Mouse (Mus musculus) MN1 (cell line): ENCODE measurements around the gene Vtn.
"Not testable (repeated sequence)": the region's sequence is repeated elsewhere in the genome, so short reads cannot be mapped to it uniquely, and the experiment has no call there.

Experiments used
- DNase-seq: peaks from one replicate; pipeline ENCODE4 v3.0.0-alpha.2; 2016; ENCODE audit warnings: low spot score

Gene Vtn

DNA sequence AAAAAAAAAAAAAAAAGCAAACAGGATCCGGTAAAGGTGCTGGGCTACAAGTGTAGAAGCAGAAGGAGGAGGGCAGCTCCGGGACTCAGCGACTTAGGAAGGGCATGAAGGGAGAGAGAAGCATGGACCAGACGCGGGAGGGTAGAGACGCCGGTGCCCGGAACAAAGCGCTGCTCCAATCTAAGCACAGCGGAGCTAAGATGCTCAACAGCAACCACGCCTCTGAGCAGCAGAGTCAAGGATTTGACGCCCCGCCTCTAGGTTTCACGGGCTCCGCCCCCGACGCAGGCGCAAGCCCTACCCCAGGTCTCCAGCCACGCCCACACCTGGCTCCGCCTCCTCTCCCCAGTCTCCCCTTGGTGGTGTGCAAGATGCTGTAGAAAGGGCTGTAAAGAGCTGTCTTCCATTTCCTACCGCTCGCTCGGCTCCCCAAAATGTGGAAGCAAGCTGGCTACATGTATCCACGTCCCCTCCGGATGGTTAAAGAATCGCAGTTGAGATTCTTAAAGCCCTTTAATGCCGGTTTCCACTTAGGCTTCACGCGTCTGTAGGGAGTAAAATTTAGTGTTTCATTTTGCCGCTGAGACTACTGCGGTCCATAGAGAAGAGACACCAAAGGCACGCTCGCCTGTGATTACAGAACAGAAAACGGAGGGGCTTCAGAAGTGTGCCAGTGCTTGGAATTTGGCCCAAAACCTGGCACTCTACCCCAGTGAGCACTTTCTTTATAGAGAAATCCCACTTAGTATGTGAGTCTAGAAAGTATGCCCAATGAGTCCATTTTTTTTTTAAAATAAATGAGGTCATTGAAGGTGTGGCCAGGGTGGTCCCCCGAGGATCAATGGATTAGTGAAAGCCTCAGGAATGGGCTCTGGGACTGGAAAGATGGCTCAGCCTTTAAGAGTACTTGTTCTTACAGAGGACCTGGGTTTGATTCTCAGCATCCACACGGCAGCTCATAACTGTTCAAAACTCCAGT lies 1.1 kb upstream of the Vtn start, which contains the start of gene Sarm1:
Sarm1 (minus strand) TSS at position 211 of the 979 bp plus-strand sequence.
- peak; percentile 97 for DNase-seq

DNA sequence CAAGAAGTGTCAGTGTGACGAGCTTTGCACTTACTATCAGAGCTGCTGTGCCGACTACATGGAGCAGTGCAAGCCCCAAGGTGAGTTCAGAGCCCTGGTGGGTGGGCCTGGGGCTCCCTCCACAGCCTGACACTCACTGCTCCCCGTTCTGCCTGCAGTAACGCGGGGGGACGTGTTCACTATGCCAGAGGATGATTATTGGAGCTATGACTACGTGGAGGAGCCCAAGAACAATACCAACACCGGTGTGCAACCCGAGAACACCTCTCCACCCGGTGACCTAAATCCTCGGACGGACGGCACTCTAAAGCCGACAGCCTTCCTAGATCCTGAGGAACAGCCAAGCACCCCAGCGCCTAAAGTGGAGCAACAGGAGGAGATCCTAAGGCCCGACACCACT lies 652 bp downstream of the Vtn start:
- DNase-seq, result no peak

DNA sequence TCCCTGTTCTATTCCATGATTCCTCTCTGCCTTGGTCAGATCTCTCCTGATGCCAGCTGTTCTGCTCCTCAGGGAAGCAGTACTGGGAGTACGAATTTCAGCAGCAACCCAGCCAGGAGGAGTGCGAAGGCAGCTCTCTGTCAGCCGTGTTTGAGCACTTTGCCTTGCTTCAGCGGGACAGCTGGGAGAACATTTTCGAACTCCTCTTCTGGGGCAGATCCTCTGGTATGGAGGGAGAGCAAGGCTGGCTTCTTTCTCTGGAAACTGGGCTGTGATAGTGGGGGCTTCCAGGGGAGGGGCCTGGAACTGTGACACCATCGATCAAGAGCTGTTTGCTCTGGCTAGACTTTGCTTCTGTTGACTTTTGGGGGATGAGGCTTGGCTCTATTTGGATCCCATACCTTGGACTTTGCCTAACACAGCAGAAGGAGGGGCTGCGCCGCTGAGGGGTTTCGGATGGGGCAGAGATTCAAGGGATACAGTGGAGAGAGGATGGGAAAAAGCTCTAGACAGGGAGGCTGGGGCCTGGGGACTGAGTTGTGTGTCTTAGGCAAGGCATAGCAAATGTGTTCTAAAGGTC lies 1.8 kb downstream of the Vtn start:
- DNase-seq, result no peak

DNA sequence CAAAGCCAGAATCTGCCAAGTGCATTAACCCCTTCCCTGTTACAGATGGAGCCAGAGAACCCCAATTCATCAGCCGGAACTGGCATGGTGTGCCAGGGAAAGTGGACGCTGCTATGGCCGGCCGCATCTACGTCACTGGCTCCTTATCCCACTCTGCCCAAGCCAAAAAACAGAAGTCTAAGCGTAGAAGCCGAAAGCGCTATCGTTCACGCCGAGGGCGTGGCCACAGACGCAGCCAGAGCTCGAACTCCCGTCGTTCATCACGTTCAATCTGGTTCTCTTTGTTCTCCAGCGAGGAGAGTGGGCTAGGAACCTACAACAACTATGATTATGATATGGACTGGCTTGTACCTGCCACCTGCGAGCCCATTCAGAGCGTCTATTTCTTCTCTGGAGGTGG lies 2.6 kb downstream of the Vtn start:
- DNase-seq, result no peak

DNA sequence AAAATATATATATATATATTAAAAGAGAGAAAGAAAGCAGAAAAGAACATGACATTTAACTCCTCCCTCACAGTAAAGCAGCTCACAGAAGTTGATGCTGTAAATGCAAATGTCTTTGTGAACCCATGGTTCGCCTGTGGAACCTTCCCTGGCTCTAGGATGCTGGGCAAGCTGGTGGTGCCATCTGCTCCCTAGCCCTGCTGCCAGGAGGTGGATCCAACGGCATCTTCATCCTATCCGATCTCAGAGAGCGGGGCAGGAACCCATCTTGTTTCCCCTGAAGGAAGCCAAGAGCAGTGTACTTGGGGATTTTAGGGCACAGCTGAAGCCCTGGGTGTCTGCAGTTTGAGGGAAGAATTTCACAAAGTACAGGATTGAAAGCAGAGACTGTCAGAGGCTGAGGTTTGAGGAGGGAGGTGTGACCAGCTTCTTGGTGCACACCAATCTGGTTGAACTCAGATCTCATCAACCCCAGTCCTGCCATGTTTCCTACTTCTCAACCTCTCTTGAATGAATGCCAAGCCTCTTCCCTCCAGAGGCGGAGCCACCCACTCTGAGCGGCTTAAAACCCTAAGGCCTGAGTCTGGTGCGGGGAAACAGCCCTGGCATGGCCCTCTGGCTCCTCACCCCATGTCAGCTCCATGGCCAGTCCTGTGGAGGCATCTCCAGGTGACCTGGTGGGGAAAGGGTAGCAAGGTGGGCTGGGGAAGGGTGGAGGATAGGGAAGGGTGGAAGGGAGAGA lies 4.2 kb downstream of the Vtn start, which contains the start of gene Sebox:
Sebox (plus strand) TSS at position 539 of the 742 bp plus-strand sequence.
- DNase-seq, result peak; percentile 20

DNA sequence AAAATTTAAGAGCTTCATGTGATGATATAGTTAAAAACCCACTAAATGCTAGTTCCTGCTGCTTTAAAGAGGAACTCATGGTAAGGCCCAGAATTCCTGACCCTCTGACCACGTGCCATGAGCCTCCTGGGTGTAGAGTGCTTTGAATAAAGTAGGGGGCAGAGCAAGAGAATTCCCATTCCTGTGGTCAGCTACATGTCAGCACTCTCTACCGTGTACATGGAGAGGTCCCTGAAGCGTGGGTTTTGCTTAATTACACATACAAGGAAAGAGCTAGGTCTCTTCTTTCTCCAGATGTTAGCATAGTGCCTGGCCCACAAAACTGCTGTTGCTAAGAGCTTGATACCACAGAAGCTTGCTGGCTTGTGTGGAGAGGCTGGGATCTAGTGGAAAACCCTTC lies 6.5 kb downstream of the Vtn start:
- DNase-seq, result no peak

DNA sequence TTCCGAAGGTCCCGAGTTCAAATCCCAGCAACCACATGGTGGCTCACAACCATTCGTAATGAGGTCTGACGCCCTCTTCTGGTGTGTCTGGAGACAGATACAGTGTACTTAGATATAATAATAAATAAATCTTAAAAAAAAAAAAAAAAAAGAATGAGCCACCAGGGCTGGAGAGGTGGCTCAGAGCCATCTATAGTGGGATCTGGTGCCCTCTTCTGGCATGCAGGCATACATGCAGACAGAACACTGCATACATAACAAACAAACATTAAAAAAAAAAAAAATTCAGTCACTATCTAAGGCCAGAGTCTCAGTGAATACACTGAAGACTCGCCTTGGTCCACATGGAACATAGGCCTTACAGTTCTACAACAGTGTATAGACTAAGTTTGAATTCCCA lies 10.3 kb downstream of the Vtn start:
- DNase-seq, result peak; percentile 35

DNA sequence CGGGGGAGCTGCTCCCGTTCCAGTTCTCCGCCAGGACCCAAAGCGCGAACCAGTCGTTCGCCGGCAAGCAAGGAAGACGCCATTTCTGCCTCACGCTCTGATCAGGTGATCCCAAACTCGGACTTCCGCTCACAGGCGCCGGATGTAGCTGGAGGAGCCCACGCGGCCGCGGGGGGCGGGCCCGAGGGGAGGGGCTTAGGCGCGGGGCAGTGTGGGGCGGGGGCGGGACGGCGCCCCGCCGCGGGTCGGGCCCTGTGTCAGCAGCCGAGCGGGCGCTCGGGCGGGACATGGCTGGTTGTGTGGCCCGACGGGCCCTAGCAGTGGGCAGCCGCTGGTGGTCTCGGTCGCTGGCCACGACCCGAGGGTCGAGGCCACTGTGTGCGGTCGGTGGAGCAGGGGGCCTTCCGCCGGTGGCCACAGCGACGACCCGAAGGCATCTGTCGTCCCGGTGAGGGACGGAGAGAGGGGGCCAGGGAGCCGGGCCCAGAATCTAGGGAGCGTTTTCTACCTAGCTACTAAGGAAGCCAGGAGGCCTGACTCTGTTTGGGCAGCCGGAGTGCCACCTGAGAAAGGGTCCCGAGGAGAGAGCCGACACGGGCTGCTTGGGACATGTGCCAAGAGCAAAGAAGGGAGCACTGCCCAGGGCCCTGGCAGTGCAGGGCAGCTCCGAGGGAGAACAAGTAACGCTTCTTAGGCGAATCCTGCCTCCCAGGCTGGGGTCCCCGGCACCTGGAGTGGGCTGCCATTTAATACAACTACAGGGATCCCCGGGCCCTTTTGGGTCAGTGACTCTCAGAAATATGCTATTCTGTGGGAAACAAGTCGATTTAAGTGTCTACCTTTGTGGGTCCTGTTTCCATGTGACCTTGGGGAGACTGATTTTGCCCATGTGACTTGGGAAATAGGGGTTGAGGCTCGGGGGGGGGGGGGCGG lies 13.4 kb downstream of the Vtn start, which contains the start of the genes Tmem199 and Poldip2:
Tmem199 (minus strand) TSS at position 148 of the 933 bp plus-strand sequence.
Poldip2 (plus strand) TSS at position 169 of the 933 bp plus-strand sequence.
- DNase-seq, result peak; percentile 94

DNA sequence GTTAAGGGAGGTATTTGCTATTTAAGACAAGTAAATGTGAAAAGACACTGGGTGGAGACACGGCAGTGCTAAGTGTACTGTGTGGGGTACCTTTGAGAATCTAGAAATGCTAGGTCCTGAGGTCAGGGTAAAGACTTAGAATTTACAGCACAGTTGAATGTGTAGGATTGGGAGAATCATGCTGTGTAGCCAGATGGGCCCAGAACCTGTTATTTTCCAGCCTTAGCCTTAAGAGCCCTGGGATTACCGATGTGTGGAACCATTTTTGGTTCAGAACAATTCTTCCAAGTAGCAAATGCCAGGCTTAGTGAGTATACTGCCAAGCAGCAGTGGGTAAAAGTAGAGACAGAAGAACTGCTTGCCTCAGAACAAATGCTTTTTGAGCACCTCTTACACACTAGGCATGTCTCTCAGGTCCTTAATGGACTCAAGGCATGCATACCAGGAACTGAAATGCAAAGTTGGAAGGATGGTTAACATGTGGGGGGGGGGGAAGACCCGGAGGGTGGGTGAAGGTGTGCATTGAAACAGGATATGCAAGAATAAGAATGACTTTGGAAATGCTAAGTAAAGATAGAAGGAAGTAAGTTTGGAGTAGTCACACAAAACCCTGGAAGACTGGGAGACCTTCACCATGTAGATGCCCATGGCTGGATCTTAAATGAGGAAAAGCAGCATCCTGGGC lies 14.4 kb downstream of the Vtn start:
- no peak for DNase-seq

DNA sequence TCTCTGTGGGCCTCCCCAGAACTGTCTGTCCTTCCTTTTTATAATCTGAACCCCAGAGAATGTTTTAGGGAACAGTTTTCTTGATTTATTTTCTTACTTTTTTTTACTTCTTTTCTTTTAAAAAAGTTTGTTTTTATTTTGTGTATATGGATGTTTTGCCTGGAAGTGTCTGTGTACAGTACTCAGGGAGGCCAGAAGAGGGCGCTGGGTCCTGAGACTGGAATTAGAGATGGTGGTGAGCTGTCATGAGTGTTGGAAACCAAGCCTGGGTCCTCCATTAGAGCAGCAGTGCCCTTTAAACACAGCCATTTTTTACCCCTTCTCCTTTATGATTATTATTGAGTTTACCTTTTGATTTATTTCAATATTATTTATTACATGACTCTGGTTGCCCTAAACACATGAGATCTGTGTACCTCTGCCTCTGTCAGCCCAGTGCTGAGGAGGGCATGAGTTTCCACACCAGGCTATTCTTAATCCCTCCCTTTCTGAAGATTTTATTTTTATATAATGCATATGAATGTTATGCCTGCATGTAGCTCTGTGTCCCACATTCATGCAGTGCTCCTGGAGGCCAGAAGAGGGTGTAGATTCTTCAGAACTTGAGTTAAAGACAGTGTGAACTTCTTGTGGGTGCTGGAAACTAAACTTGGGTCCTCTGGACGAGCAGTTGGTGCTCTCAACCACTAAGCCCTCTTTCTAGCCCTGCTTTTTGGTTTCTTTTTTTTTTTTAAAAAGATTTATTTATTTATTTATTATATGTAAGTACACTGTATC lies 16.8 kb downstream of the Vtn start:
- no peak for DNase-seq

DNA sequence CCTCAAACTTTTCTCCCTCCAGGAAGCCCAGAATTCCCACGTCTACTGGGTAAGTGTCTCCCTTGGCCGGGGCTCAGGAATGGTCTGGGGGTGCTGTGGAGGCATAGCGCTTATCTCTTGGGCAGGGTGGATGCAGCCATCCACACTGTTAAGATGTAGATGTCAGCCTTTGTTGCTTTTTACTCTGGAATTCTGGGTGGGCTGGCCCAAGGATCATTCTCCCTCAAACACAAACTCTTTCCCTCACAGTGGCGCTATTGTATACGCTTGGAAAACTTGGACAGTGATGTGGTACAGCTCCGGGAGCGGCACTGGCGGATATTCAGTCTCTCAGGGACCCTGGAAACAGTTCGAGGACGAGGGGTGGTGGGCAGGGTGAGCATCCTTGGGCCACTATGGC lies 20.0 kb downstream of the Vtn start:
- DNase-seq, result no peak

DNA sequence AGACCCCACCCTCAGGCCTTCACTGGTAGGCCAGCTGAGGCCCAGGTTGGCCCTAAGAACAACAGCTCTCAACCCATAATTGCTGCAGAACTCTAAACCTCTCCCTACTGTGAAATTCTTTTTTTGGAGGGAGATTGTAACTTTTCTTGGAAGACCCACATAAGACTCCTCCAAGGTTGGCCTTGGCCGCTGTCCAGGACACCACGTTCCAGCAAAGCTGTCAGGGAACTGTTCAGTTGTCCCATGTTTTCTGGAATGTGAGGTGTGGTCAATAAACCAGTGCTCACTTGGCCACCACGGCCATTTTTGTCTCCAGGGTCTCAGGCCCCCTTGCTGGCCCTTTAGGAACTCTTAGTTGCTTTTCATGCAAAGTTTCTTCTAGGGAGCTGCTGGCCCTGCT lies 23.0 kb downstream of the Vtn start:
- no peak for DNase-seq

DNA sequence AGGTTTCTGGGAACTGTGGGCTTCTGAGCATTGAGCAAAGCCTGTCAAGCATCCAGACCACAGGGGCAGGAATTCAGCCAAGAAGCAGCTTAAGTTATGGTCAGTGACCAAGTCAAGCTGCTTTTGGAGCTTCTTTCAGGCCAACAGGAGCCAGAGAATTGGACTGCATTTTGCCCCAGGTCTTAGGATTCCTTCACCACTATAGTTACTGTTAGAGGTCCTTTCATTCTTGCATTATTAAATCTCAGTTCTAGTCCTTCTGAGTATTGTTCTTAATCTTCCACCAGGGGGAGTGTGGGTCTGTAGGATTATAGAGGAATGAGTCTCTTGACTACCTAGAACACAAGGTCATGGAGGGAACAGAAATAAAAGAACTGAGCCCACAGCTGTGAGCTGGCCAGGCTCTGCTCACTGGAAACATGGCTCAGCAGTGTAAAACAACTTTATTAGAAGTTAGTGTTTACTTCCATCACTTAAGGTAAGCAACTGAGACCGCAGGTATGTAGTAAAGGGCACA lies 23.6 kb downstream of the Vtn start:
- DNase-seq, result peak; percentile 46

DNA sequence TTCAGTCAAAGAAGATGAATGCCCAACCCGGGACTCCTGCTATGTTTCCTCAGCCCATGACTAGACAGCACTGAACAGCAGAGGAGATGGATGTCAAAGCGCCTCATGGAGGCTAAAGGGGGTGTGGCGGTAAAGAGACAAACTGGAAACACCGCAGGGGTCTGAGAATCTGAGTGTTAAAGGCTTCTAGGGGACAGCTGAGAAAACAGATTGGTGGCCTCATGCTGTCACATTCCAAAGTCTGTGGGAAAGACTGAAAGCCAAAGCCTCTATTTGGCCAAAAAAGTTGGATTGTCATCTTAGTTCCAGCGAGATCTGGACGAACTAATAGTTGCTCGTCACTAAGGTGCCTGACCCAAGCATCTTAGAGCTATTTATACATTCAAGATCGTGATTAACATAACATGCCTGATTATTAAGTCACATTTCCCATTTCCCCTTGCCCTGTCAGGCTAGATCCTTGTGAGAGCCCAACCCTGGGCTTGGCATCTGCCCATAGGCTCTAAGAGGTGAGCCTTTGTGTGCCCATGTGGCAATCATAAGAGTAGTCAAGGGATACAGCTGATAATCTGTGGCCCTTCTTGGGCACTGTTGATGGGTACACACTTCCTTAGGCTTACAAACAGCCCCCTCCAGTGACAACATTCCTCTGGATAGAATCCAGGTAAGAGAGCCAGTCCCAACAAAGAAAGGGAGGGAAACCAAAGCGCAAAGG lies 24.5 kb downstream of the Vtn start:
- no peak for DNase-seq

DNA sequence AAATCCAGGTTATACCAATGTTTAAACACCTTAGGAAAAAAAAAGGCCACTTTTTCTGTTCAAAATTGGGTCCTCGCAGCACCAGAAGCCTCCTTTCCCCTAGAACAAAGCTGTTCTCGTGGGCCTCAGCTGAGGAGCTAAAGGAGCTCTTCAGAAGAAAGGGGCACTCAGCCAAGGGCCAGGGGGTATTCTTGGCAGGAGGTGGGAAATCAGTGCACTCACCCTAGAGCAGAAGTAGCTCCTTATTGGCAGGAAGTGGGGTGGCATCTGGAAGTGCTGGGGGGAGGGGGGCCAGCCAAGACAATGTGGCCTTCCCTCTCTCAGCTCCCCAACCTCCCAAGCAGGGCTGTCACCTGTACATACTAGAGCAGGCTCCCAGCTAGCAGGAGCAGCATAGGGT lies 25.9 kb downstream of the Vtn start:
- DNase-seq, result no peak

DNA sequence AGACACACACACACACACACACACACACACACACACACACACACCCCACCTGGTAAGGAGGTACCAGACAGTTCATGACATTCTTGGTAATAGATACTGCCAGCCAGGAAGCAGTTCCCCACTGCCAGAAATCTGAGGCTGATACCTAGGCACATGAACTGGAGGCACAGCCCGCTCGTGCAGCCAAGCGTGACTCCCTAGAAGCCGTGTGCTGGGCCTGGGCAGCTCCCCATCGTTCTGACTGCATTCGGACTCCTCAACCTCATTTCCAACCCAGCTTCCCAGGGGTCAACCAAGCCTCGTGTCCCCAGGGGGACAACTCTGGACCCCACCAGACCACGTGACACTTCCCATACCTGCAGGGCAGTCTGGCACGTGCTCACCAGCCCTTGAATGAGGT lies 29.8 kb downstream of the Vtn start:
- DNase-seq, result no peak

DNA sequence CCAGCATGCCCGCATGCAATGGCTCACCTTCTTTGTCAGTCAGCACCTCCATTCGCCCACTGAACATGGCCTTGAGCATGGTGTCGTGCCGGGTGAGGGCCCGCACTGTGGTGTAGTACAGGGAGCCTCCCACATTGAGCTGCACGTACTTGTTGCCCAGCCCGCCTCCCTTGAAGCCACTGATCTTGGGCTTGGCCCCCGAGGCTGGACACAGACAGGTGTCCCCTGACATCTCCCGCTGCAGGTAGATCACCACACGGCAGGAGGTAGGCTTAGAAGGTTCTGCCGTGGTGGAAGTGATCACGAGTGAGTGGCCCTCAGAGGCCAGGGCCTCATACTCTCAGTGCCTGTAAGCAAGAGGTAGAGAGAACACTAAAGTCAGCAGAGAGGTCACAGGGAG lies 31.1 kb downstream of the Vtn start:
- DNase-seq, result no peak

DNA sequence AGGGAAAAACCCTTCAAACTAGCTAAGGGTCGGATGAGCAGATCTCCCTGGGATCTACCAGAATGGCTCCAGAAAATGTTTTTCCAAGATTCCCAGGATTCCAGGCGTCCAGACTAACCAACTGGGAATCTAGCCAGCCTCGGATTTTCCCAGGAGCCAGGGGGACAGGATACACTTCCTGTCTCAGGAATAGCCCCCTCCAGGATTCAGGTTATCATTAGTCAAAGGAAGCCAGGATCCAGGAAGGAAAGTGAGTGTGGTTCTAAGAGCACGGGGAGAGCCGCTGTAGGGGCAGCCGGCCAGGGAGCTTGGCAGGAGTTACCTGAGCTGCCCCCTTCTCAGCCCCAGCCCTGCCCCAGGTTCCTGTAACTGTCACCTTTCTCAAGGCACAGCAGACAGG lies 32.2 kb downstream of the Vtn start:
- no peak for DNase-seq

DNA sequence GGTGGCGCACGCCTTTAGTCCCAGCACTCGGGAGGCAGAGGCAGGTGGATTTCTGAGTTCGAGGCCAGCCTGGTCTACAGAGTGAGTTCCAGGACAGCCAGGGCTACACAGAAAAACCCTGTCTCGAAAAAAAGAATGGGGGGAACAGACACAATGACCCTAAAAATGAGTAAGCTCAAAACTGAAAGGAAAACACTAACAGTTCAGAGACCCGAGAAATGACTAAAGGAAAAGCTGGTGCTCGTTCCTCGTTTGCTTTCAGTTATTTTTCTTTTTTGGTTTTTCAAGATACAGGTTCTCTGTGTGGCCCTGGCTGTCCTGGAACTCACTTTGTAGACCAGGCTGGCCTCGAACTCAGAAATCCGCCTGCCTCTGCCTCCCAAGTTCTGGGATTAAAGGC lies 32.6 kb downstream of the Vtn start:
- DNase-seq, result not testable (repeated sequence)
